Mouse (Mus musculus) MEL (cell line): ENCODE measurements around the gene Anapc5. TPM values are rescaled to one million over a fixed set of nuclear protein-coding genes. Genes with fewer than 3 reads are reported as not detected.

Source experiments
- DNase-seq: peaks from one replicate; pipeline ENCODE4 v3.0.0; 2011; ENCODE audit warnings: low read depth, low spot score
- H3K27ac ChIP-seq: 2 replicates; pipeline ENCODE4 v1.5.1; 2012; ENCODE audit warnings: low read depth, mild to moderate bottlenecking, control low read depth, low read length, moderate library complexity; ENCODE audit not compliant: control insufficient read depth
- H3K27me3 ChIP-seq, 2 experiments: fragments of 150-350 bp in 1 of 2; sonication (generic) in 1 of 2; 2 replicates each; pipeline ENCODE4 v1.6.1; 2012; ENCODE audit warnings: low read length in 2 of 2, mild to moderate bottlenecking in 2 of 2, improper control_type of control experiment in 1 of 2, moderate library complexity in 1 of 2; ENCODE audit not compliant: insufficient read depth in 2 of 2, control insufficient read depth in 1 of 2
- H3K36me3 ChIP-seq, 2 experiments: 2 replicates each; pipeline ENCODE4 v1.6.1; 2012 to 2014; ENCODE audit warnings: low read length in 2 of 2, improper control_type of control experiment in 1 of 2, inconsistent platforms in 1 of 2, mild to moderate bottlenecking in 1 of 2; ENCODE audit not compliant: insufficient read depth in 2 of 2, control insufficient read depth in 1 of 2
- H3K4me1 ChIP-seq, 2 experiments: fragments of 150-350 bp in 1 of 2; sonication (generic) in 1 of 2; 2 replicates each; pipeline ENCODE4 v1.6.1; 2012; ENCODE audit warnings: low read length in 2 of 2, improper control_type of control experiment in 1 of 2, mild to moderate bottlenecking in 1 of 2; ENCODE audit not compliant: insufficient read depth in 2 of 2, control insufficient read depth in 1 of 2
- H3K4me3 ChIP-seq, 2 experiments: fragments of 150-350 bp in 1 of 2; sonication (generic) in 1 of 2; 2 replicates each; pipeline ENCODE4 v1.5.1; 2012; ENCODE audit warnings: low read depth in 2 of 2, low read length in 2 of 2, mild to moderate bottlenecking in 2 of 2, moderate library complexity in 2 of 2, control low read depth in 1 of 2, improper control_type of control experiment in 1 of 2; ENCODE audit not compliant: control insufficient read depth in 1 of 2, insufficient read depth in 1 of 2
- H3K79me2 ChIP-seq: 2 replicates; pipeline ENCODE4 v1.6.1; 2012; ENCODE audit warnings: mild to moderate bottlenecking, low read length, moderate library complexity; ENCODE audit not compliant: control insufficient read depth, poor library complexity, insufficient read depth
- H3K9ac ChIP-seq: 2 replicates; pipeline ENCODE4 v1.6.1; 2012; ENCODE audit warnings: low read depth, mild to moderate bottlenecking, control low read depth, low read length, moderate library complexity; ENCODE audit not compliant: control insufficient read depth, poor library complexity, severe bottlenecking
- H3K9me3 ChIP-seq: fragments of 150-350 bp; sonication (generic); replicated peaks from 2 replicates; pipeline ENCODE4 v1.6.1; 2012; ENCODE audit warnings: mild to moderate bottlenecking, low read length, improper control_type of control experiment, moderate library complexity; ENCODE audit not compliant: insufficient read depth
- CHD1 ChIP-seq: IDR thresholded peaks from 2 replicates; pipeline ENCODE4 v1.6.1; 2012; ENCODE audit warnings: low read depth, mild to moderate bottlenecking, inconsistent platforms, low read length, improper control_type of control experiment
- CTCF ChIP-seq, 3 experiments: IDR thresholded peaks in 2 of 3; conservative IDR thresholded peaks in 1 of 3; 2 replicates each; pipeline ENCODE4 v1.5.1; 2011 to 2012; ENCODE audit warnings: low read length in 3 of 3, low read depth in 2 of 3, mild to moderate bottlenecking in 2 of 3, improper control_type of control experiment in 1 of 3, inconsistent platforms in 1 of 3, mixed read lengths in 1 of 3, moderate library complexity in 1 of 3; ENCODE audit not compliant: control insufficient read depth in 1 of 3, insufficient read depth in 1 of 3, poor library complexity in 1 of 3, severe bottlenecking in 1 of 3
- E2F4 ChIP-seq: IDR thresholded peaks from 2 replicates; pipeline ENCODE4 v1.6.1; 2011; ENCODE audit warnings: low read depth, low read length, improper control_type of control experiment, borderline replicate concordance
- EP300 ChIP-seq, 2 experiments: IDR thresholded peaks; 2 replicates each; pipeline ENCODE4 v1.6.1; 2011; ENCODE audit warnings: improper control_type of control experiment in 2 of 2, low read length in 2 of 2, low read depth in 1 of 2, mild to moderate bottlenecking in 1 of 2
- GATA1 ChIP-seq: IDR thresholded peaks from 2 replicates; pipeline ENCODE4 v1.6.1; 2011; ENCODE audit warnings: low read depth, low read length, improper control_type of control experiment
- MAX ChIP-seq: IDR thresholded peaks from 2 replicates; pipeline ENCODE4 v1.6.1; 2011; ENCODE audit warnings: low read length, improper control_type of control experiment
- MAZ ChIP-seq: IDR thresholded peaks from 2 replicates; pipeline ENCODE4 v1.6.1; 2012; ENCODE audit warnings: low read depth, mild to moderate bottlenecking, inconsistent platforms, low read length, improper control_type of control experiment
- MXI1 ChIP-seq: IDR thresholded peaks from 2 replicates; pipeline ENCODE4 v1.6.1; 2011; ENCODE audit warnings: mild to moderate bottlenecking, low read depth, low read length, improper control_type of control experiment
- MYB ChIP-seq: IDR thresholded peaks from 2 replicates; pipeline ENCODE4 v1.6.1; 2011; ENCODE audit warnings: mild to moderate bottlenecking, low read depth, low read length, improper control_type of control experiment
- MYC ChIP-seq: IDR thresholded peaks from 2 replicates; pipeline ENCODE4 v1.6.1; 2011; ENCODE audit warnings: low read depth, mild to moderate bottlenecking, low read length, improper control_type of control experiment, moderate library complexity
- NRF1 ChIP-seq: IDR thresholded peaks from 2 replicates; pipeline ENCODE4 v1.6.1; 2014; ENCODE audit warnings: low read depth, mild to moderate bottlenecking, inconsistent platforms, low read length, improper control_type of control experiment, moderate library complexity; ENCODE audit not compliant: poor library complexity, insufficient read depth, severe bottlenecking
- POLR2A ChIP-seq, 2 experiments: IDR thresholded peaks; 2 replicates each; pipeline ENCODE4 v1.6.1; 2011 to 2012; ENCODE audit warnings: low read length in 2 of 2, mild to moderate bottlenecking in 2 of 2, control low read depth in 1 of 2, improper control_type of control experiment in 1 of 2, low read depth in 1 of 2, moderate library complexity in 1 of 2; ENCODE audit not compliant: control insufficient read depth in 1 of 2, insufficient read depth in 1 of 2, poor library complexity in 1 of 2
- POLR2AphosphoS5 ChIP-seq: IDR thresholded peaks from 2 replicates; pipeline ENCODE4 v1.6.1; 2012; ENCODE audit warnings: low read depth, borderline replicate concordance, mild to moderate bottlenecking, inconsistent platforms, low read length, moderate library complexity, mixed read lengths
- SMC3 ChIP-seq: IDR thresholded peaks from 2 replicates; pipeline ENCODE4 v1.6.1; 2011; ENCODE audit warnings: low read depth, low read length, improper control_type of control experiment
- TAL1 ChIP-seq: IDR thresholded peaks from 2 replicates; pipeline ENCODE4 v1.6.1; 2012; ENCODE audit warnings: mild to moderate bottlenecking, inconsistent platforms, low read length, moderate library complexity, mixed read lengths
- TBP ChIP-seq: IDR thresholded peaks from 2 replicates; pipeline ENCODE4 v1.8.0; 2011; ENCODE audit warnings: low read depth, low read length, improper control_type of control experiment
- ZC3H11A ChIP-seq: IDR thresholded peaks from 2 replicates; pipeline ENCODE4 v1.6.1; 2012; ENCODE audit warnings: low read depth, mild to moderate bottlenecking, inconsistent platforms, low read length, improper control_type of control experiment
- ZKSCAN1 ChIP-seq: IDR thresholded peaks from 2 replicates; pipeline ENCODE4 v1.6.1; 2012; ENCODE audit warnings: low read depth, mild to moderate bottlenecking, inconsistent platforms, low read length, improper control_type of control experiment, moderate library complexity
- ZNF384 ChIP-seq: IDR thresholded peaks from 2 replicates; pipeline ENCODE4 v1.6.1; 2012; ENCODE audit warnings: low read depth, mild to moderate bottlenecking, inconsistent platforms, low read length, improper control_type of control experiment
- polyA plus RNA-seq, 2 experiments: library from polyadenylated mRNA; stranded (reverse) in 1 of 2; unstranded in 1 of 2; fragments of >175 nt in 1 of 2; fragments of >200 nt in 1 of 2; gene quantifications; 2 replicates each; pipeline versions ENCODE4 v1.2.1 to v1.2.4; 2012; ENCODE audit warnings: low replicate concordance in 2 of 2, low read depth in 1 of 2; ENCODE audit not compliant: insufficient read length in 2 of 2, insufficient read depth in 1 of 2, missing spikeins in 1 of 2
- total RNA-seq: library from RNA; depleted of rRNA; stranded (reverse); fragments of 300-350 nt; gene quantifications from 2 replicates; pipeline ENCODE4 v1.2.3, GENCODE M21; 2012

The Anapc5 gene
- total and polyA plus RNA-seq, 3 experiments, result 244 to 390 TPM; not detected in 1

DNA sequence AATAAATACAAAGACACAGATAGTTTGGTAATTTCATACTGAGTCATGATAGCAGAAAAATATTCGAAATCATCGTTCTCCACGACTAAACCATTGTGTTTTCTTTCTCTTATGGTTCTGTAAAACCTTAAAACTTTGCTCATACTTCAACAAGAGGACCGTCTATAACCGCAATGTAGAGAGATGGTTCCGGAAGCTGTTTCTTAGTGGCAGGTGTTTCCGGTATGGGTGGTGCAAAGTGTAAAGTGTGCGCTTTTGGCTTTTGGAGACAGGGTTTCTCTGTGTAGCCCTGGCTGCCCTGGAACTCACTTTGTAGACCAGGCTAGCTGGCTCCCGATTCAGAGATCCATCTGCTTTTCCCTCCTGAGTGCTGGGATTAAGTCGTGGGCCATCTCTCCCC, 11.4 kb upstream of the Anapc5 start:
- Histone ChIP-seq H3K27me3 (no peaks in the 10 kb centered on the region), H3K4me3 (no peak overlapping the region), H3K9ac (no peak overlapping the region), H3K9me3 (no peaks in the 10 kb centered on the region), H3K27ac (no peak overlapping the region), H3K79me2 (no peaks in the 10 kb centered on the region), H3K4me1 (no peaks in the 10 kb centered on the region), H3K36me3 (no peaks in the 10 kb centered on the region)
- no peak for DNase-seq
- TF ChIP-seq TBP (no peak), MAX (no peak), ZKSCAN1 (no peak), MAZ (no peak), CTCF (IDR thresholded peaks at IDR 0.05 in 2 of 3, conservative IDR thresholded peaks at IDR 0.05 in 1 of 3; ENCODE audit: control insufficient read depth in 1 of 3, insufficient read depth in 1 of 3, low read depth in 2 of 3, low read length in 3 of 3, poor library complexity in 1 of 3, severe bottlenecking in 1 of 3) (no peak), NRF1 (no peak), POLR2A (IDR thresholded peaks at IDR 0.05; ENCODE audit: control insufficient read depth in 1 of 2, insufficient read depth in 1 of 2, low read depth in 1 of 2, low read length in 2 of 2, poor library complexity in 1 of 2) (no peak), ZNF384 (no peak), POLR2AphosphoS5 (no peak), MYB (no peak), GATA1 (no peak), E2F4 (no peak), MXI1 (no peak), MYC (no peak), TAL1 (no peak), CHD1 (no peak), ZC3H11A (no peak), SMC3 (no peak)

DNA sequence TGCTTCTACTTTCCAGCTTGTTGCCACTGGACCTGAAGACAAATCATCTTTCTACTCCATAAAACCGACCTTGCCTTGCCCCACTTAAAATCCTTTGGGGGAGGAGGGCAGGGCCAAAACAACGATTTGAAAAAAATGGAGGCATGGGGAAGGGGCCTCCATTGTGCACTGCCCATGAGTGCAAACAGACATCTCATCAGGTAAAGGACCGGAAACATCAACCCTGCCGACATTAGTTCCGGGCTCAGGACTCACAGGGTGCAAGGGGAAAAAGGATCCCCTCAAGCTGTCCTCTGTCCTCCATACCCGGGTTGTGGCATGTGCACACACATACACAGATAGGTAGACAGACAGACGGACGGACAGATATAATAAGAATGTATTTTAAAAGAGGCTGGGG, 4.0 kb upstream of the Anapc5 start:
- TF ChIP-seq EP300 (IDR thresholded peaks at IDR 0.05; ENCODE audit: low read depth in 1 of 2, low read length in 2 of 2), result no peak
- no peaks in the 10 kb centered on the region for H3K27me3 ChIP-seq
- H3K4me3 ChIP-seq, result no peak overlapping the region

More for the DNA sequence above, 4.0 kb upstream of the Anapc5 start:
- Histone ChIP-seq H3K27ac (no peak overlapping the region), H3K79me2 (peaks cover 5% of the 10 kb centered on the region), H3K4me1 (peaks cover 10 to 17% of the 10 kb centered on the region in 2 experiments), H3K36me3 (peaks cover 0 to 13% of the 10 kb centered on the region in 2 experiments; a peak in 2 of 4 replicates), H3K9ac (no peak overlapping the region), H3K9me3 (no peaks in the 10 kb centered on the region)
- DNase-seq, result no peak
